Mouse (Mus musculus) activated CD4-positive, CD25-positive, alpha-beta regulatory T cell, adult 4 months (primary cell): ENCODE measurements at regions not wholly inside any gene's neighbourhood (a gene's known extent, or its start where the extent isn't known, plus 50 kb on each side); places are given as distances from the start of the nearest gene placed in this dataset.
A peak's percentile ranks its signal among the peaks of the same experiment; 100 is the strongest.

ENCODE experiments used
- ATAC-seq: one replicate; pipeline ENCODE4 v1.8.0; 2017

GRCm38 (mm10) chr4:150769043-150769442, 84.7 kb upstream of the Errfi1 start:
- no peak for ATAC-seq

- no peak for ATAC-seq
These were observed 95.1 kb upstream of the Errfi1 start for GRCm38 (mm10) chr4:150758467-150759237.

- ATAC-seq, result no peak
These were observed 95.8 kb upstream of the Errfi1 start for GRCm38 (mm10) chr4:150757815-150758426.

- ATAC-seq, result no peak
These were observed 96.4 kb upstream of the Errfi1 start for GRCm38 (mm10) chr4:150757291-150757741.

- no peak for ATAC-seq
These were observed 98.3 kb upstream of the Errfi1 start for GRCm38 (mm10) chr4:150755446-150755845.

GRCm38 (mm10) chr4:150752151-150752550, 100.2 kb upstream of the Slc45a1 start:
- ATAC-seq, result no peak

GRCm38 (mm10) chr4:150750445-150751213, 98.7 kb upstream of the Slc45a1 start:
- ATAC-seq, result no peak

- no peak for ATAC-seq
These were observed 97.1 kb upstream of the Slc45a1 start for GRCm38 (mm10) chr4:150749066-150749465.

GRCm38 (mm10) chr4:150748099-150749000, 96.4 kb upstream of the Slc45a1 start:
- ATAC-seq, result no peak

GRCm38 (mm10) chr4:150746430-150746923, 94.5 kb upstream of the Slc45a1 start:
- peak; percentile 40 for ATAC-seq

GRCm38 (mm10) chr4:150745529-150746429, 93.8 kb upstream of the Slc45a1 start:
- ATAC-seq, result peak; percentile 85

- ATAC-seq, result no peak
These were observed 91.5 kb upstream of the Slc45a1 start for GRCm38 (mm10) chr4:150743508-150743907.

- ATAC-seq, result no peak
These were observed 91.1 kb upstream of the Slc45a1 start for GRCm38 (mm10) chr4:150743103-150743502.

GRCm38 (mm10) chr4:150741810-150742209, 89.8 kb upstream of the Slc45a1 start:
- no peak for ATAC-seq

- no peak for ATAC-seq
These were observed 88.2 kb upstream of the Slc45a1 start for GRCm38 (mm10) chr4:150740167-150740566.

- no peak for ATAC-seq
These were observed 86.8 kb upstream of the Slc45a1 start for GRCm38 (mm10) chr4:150738736-150739135.

- ATAC-seq, result no peak
These were observed 78.3 kb upstream of the Slc45a1 start for GRCm38 (mm10) chr4:150730061-150730812.

GRCm38 (mm10) chr4:150726539-150726938, 74.6 kb upstream of the Slc45a1 start:
- ATAC-seq, result no peak

- no peak for ATAC-seq
These were observed 74.1 kb upstream of the Slc45a1 start for GRCm38 (mm10) chr4:150726136-150726480.

- no peak for ATAC-seq
These were observed 73.6 kb upstream of the Slc45a1 start for GRCm38 (mm10) chr4:150725443-150726135.
